Mouse (Mus musculus) embryonic fibroblast, embryonic 13.5 days (primary cell): ENCODE measurements around the gene Gpr4.

Source experiments
- CTCF ChIP-seq: IDR thresholded peaks from 2 replicates; pipeline ENCODE4 v1.5.1; 2011; ENCODE audit warnings: mild to moderate bottlenecking, control low read depth, low read length, moderate library complexity, borderline replicate concordance; ENCODE audit not compliant: insufficient read depth
- POLR2A ChIP-seq: IDR thresholded peaks from 2 replicates; pipeline ENCODE4 v1.6.1; 2011; ENCODE audit warnings: low read depth, mild to moderate bottlenecking, control low read depth, low read length, moderate library complexity

DNA sequence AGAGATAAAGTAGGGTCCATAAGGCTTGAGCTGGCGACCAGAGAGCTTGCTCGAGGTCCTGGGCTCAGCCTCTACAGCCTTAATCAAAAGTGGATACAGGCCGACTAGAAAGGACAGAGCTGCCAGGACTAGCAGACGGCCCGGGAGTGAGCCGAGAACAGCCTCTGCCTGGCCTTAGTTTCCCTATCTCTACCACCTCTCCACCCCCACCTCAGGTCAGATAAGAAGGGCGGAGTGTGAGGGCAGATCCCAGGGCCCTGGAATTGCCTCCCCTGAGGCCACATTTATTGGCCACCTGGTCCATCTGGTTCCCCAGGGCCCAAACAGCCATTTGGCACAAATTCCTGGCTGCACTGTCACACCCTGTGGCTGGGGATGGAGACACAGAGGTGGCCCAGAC, 52.8 kb downstream of the Gpr4 start:
- TF ChIP-seq CTCF (no peak), POLR2A (no peak)
